Mouse (Mus musculus): Measurements from ENCODE around the gene Ilkap. TPM values are rescaled to one million over a fixed set of nuclear protein-coding genes. Genes with fewer than 3 reads are reported as not detected.

Ilkap gene
- polyA plus RNA-seq, 1 experiment from 2014 or later = 158 TPM

Other genes with a start within 250 kb of the Ilkap start
- gene Ramp1, start 219.0 kb downstream of the Ilkap start, polyA plus RNA-seq (2015; fragmentation: Nextera tagmentation; extraction: Ambion mirVana) = 5.4 and 6.1 TPM in 2 replicates
- 70.5 and 73.8 TPM in 2 replicates for gene Ube2f, start 148.5 kb downstream of the Ilkap start, polyA plus RNA-seq (2015; fragmentation: Nextera tagmentation; extraction: Ambion mirVana)
- gene Scly, start 100.5 kb downstream of the Ilkap start, polyA plus RNA-seq (2015; fragmentation: Nextera tagmentation; extraction: Ambion mirVana) = 11.3 and 11.5 TPM in 2 replicates
- gene Espnl, start 76.7 kb downstream of the Ilkap start, polyA plus RNA-seq (2015; fragmentation: Nextera tagmentation; extraction: Ambion mirVana) = not detected in 2 replicates
- 0.97 and 1.1 TPM in 2 replicates for gene Klhl30, start 47.8 kb downstream of the Ilkap start, polyA plus RNA-seq (2015; fragmentation: Nextera tagmentation; extraction: Ambion mirVana)
- gene Erfe, start 32.4 kb downstream of the Ilkap start, polyA plus RNA-seq (2015; fragmentation: Nextera tagmentation; extraction: Ambion mirVana) = 1.6 and 1.7 TPM in 2 replicates
- 63.7 and 70.8 TPM in 2 replicates for gene Hes6, start 15.2 kb upstream of the Ilkap start, polyA plus RNA-seq (2015; fragmentation: Nextera tagmentation; extraction: Ambion mirVana)
- 3.0 and 3.5 TPM in 2 replicates for gene Per2, start 60.5 kb upstream of the Ilkap start, polyA plus RNA-seq (2015; fragmentation: Nextera tagmentation; extraction: Ambion mirVana)
- gene Traf3ip1, start 95.8 kb upstream of the Ilkap start, polyA plus RNA-seq (2015; fragmentation: Nextera tagmentation; extraction: Ambion mirVana) = 8.7 and 12.1 TPM in 2 replicates
- 5.2 and 5.3 TPM in 2 replicates for gene Asb1, start 141.7 kb upstream of the Ilkap start, polyA plus RNA-seq (2015; fragmentation: Nextera tagmentation; extraction: Ambion mirVana)